Mouse (Mus musculus): ENCODE measurements around the gene Mertk. TPM values are rescaled to one million over a fixed set of nuclear protein-coding genes. Genes with fewer than 3 reads are reported as not detected.
A peak's percentile ranks its signal among the peaks of the same experiment; 100 is the strongest.

The Mertk gene
- total RNA-seq, 2 experiments from 2014 or later: 3.8 to 4.0 TPM

DNA sequence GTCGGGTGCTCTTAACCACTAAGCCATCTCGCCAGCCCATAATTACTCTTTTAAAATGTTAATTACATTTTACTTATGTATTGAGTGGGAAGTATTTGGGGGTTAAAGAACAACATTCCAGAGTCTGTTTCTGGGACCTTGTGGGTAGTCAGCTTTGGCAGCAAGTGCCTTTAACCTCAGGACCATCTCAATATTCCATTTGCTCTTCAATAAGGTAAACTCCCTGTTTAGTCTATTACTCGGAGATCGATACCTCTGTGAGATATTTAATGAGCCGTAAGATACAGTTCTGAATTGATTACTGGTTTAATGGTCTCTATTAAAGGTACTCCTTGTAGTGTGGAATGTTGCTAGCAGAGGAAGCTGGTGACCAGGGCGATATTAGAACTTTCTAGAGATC is 118.2 kb downstream of the Mertk start:
- DNase-seq: no peak
- intact Hi-C loops (cut with DNase I): loop anchor here (2.0 kb wide), 2 partner anchors 118 to 130 kb away; partner anchors contain the start of genes Anapc1 and Mertk

- no peak for DNase-seq
These were observed 118.6 kb downstream of the Mertk start for GRCm38 (mm10) chr2:128817387-128817785.

DNA sequence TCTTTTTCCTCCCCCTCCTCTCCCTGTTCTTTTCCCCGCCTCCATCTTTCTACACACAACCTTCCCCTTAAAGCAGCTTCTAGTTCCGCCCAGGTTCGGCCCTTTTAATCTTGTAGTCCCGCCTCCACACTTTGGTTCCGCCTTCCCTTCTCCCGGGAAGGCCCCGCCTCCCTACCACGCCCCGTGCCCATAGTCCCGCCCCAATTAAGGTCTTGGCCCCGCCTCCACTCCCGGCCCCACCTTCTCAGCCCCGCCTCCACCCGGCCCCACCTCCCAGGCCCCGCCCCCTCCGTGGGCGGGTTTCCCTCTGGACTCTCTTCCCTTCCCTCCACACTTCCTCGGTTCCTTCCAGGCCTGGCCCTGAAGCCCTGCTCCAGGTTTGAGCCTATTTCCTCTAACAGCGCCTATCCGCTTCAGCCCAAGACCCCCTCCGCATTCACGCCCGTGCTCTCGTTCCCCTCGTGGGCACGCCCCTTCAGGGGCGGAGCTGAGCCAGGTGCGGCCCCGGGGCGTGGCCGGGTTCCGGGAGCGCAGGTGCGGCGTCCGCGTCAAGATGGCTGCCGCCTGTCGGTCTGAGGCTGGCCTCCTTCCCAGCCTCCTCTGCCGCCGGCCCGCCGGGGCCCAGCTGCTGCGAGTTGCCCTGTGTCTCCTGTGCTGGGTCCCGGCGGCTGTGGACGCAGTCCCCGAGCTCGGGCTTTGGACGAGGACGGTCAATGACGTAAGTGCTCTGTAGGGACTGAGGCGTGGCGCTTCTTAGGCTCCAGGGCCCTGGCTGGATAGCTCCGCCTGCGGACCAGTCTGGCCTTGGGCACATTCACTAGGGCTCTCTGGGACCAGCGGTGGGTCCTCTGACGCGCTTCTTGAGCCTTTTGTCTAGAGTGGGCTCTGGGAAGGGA is 119.3 kb downstream of the Mertk start, which contains the start of gene Tmem87b:
Gene Tmem87b (plus strand): TSS at position 333 of the 896 bp plus-strand sequence.
- intact Hi-C loops (cut with DNase I): loop anchor here (2.0 kb wide), 2 partner anchors 119 to 131 kb away; partner anchors contain the start of genes Anapc1 and Mertk
- peak; percentile 99 for DNase-seq

More at GRCm38 (mm10) chr2:128817387-128817785, 118.6 kb downstream of the Mertk start:
- intact Hi-C loops (cut with DNase I): loop anchor here (2.0 kb wide), 2 partner anchors 119 to 131 kb away; partner anchors contain the start of genes Anapc1 and Mertk

DNA sequence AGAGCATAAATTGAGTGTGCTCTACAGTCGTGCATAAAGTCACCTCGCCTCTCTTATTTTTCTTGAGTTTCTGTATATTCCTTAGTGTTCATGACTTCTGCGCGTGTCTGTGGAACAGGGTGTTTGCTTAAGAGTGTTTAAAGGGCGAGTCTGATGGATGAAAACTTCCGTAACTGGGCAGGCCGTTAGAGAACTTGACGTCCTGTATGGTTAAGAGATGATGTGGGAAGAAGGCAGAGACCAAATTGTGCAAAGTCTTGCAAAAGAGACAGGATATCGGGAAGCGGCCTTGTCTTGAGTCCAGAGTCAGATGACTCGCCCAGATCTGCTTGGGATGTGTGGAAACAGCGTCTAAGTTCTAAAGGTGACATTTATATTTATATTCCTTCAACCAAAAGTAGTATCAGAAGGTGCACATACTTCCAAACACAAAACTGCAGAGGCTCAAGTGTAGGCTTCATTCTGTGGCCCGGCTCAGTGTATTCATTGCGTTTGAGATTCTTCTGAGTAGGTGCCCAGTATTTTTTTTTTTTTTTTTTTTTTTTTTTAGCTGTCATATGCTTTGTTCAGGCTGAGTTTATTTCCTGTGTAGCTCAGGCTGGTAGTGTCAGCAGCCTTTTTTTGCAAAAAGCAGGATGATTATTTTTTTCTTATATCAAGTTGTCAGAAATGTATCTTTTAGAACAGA is 120.3 kb downstream of the Mertk start:
- intact Hi-C loops (cut with DNase I): no loop called here
- no peak for DNase-seq

DNA sequence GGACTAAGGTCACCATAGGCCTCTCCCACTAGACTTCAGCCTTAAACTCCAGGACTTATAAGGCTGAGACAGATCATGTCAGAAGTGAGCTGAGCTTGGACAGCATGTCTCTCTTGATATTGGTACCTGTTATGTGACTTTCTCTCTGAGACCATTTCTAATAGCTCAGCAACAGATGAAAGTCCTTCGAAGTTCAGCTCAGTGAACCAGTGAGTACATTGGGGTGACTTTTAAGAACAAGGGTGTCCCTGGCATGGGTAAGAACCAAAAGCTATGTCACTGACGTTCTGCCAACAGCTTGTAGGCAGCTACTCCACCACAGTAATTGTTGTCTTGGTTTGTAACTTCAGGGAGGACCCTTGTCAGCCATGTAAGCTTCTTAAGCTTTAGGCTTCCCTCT is 121.9 kb downstream of the Mertk start:
- no peak for DNase-seq
- intact Hi-C loops (cut with DNase I): no loop called here

DNA sequence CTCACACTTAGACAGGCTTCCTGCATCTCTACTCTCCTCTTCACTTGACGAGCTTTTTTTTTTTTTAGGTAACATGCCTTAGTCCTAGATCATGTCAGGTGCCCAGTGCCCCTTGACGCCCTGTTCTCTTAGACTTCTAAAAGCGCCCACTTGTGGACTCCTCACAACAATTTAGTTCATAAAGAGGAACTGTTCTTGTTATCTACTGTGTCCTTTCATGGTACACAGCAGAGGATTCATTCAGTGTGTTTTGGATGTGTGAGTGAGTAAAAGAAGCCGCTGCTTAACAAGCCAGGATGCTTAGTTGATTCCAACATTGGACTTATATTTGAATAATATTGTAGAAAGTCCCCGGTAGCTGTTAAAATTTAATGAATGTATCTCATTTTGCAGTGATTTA is 125.1 kb downstream of the Mertk start:
- intact Hi-C loops (cut with DNase I): no loop called here
- no peak for DNase-seq

- intact Hi-C loops (cut with DNase I): no loop called here
These were observed 129.0 kb downstream of the Mertk start for GRCm38 (mm10) chr2:128827787-128828186.

DNA sequence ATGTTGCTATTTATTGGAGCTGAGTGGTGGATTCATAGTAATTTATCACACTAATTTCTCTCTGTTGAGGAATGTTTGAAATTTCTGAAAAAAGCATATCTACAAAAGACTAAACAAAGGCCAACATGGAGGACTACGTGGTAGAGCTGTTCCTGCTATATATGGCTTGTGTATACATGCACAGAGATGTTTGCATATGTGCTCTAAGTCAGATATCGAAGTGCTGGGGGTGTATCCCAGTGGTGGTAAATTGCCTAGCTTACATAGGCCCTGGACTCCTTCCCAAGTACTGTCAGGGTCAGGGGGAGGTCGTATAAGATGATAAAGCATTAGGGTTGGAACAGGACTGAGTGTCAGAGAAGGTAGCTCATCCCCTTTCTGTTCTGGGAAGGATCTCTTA is 133.9 kb downstream of the Mertk start:
- intact Hi-C loops (cut with DNase I): loop anchor here (10.0 kb wide), 1 partner anchor 208 kb away; no protein-coding TSS in a partner anchor

More at GRCm38 (mm10) chr2:128827787-128828186, 129.0 kb downstream of the Mertk start:
- no peak for DNase-seq

GRCm38 (mm10) chr2:128833035-128833434 is 134.3 kb downstream of the Mertk start:
- intact Hi-C loops (cut with DNase I): loop anchor here (10.0 kb wide), 1 partner anchor 208 kb away; no protein-coding TSS in a partner anchor
- DNase-seq: no peak

More for the DNA sequence above, 133.9 kb downstream of the Mertk start:
- no peak for DNase-seq

DNA sequence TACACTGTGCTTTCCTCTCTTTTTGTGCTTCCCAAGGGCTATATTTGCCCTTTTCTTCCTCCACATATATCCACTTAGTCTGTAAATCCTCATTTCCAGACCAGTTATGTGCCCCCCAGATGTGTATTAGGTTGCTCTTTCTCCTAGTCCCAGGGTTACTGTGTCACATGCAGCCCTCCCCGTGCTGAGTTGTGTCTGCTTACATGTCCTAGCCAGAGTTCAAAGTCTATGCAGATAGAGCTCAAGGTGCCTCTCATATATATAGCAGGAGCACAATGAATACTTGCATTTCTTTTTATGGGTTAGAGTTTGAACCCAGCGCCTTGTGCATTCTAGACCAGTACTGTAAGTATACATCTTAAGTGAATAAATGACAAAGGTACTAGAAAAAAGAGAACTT is 134.7 kb downstream of the Mertk start:
- intact Hi-C loops (cut with DNase I): loop anchor here (10.0 kb wide), 1 partner anchor 209 kb away; no protein-coding TSS in a partner anchor

DNA sequence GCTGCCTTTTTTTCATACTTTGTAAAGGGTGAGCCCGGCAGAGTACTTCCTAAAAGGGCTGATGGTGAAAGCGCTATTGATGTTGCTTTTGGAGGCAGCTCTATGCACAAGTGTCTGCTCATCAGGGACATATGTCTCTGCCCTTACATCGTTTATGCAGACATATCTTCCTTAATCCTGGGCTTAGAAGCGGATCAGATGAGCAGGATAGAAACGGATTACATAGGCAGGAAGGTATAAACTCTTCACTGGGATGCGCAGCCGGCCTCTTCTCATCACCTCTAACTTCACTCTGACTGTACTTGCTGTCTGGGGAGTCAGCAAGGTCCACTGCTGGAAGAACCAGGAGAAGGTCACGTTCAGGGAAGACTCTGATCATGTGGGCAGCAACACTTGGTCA is 138.8 kb downstream of the Mertk start:
- intact Hi-C loops (cut with DNase I): loop anchor here (10.0 kb wide), 1 partner anchor 213 kb away; no protein-coding TSS in a partner anchor
- no peak for DNase-seq

More for the DNA sequence above, 134.7 kb downstream of the Mertk start:
- DNase-seq: no peak

DNA sequence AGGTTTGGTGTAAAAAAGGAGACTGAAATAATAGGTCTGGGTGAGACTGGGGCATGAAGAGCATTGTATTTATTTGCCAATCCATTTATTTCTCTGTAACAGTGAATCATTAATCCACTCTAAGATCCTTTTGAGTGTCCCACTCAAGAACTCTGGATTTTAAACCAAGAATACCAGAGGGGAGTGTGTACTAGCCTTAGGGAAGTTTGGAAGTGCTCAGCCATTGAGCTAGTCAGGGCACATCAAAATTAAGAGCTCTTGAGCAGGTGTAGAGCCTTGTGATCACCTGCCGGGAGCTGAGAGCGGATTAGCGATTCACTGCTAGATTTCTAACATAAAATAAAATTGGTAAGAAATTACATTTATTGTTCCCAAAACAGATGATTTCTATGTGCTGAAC is 139.9 kb downstream of the Mertk start:
- no peak for DNase-seq
- intact Hi-C loops (cut with DNase I): loop anchor here (10.0 kb wide), 1 partner anchor 214 kb away; no protein-coding TSS in a partner anchor

- DNase-seq: no peak
- intact Hi-C loops (cut with DNase I): loop anchor here (10.0 kb wide), 1 partner anchor 215 kb away; no protein-coding TSS in a partner anchor
These were observed 140.7 kb downstream of the Mertk start for GRCm38 (mm10) chr2:128839501-128839900.

DNA sequence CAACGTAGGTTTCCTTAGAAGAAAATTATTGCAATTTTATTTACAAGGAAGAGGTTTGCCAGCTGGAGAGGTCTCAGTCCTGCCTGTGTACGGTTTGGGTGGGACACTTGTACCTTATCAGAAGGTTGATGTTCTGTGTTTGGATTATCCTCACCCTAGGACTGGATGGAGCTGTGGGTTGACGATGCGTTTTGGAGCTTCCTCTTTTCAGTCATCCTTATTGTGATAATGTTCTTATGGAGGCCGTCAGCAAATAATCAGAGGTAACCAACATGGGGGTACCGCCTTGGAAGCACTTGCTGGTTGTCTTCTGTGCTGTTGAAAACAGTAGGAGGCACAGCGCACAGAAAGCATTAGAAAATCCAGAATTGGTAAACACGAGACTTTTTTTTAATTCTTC is 143.7 kb downstream of the Mertk start:
- intact Hi-C loops (cut with DNase I): loop anchor here (10.0 kb wide), 1 partner anchor 262 kb away; the partner anchor contains the start of gene Polr1b
- no peak for DNase-seq

DNA sequence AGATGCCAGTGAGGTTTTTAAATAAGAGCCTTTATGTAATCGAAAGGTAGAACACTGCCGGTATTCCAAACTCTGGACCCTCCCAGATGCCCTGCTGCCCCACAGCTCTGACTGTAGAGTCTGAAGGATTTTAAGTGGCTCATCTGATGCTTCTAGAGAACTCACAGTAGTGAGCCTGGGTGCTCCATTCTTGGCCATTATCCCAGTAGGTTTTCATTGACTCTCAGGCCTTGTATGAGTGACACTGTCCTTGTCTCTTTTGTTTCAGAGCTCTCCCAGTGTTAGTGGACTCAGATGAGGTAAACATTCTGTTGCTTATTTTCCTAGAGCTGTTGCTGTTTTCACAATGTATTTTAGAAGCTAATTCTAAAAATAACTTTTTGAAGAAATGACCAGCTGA is 151.3 kb downstream of the Mertk start:
- intact Hi-C loops (cut with DNase I): loop anchor here (10.0 kb wide), 1 partner anchor 405 kb away; no protein-coding TSS in a partner anchor
- no peak for DNase-seq

Other genes with a start within 250 kb of the Mertk start
- not detected for gene Spdye4c, start 107.7 kb upstream of the Mertk start, total RNA-seq (2021)
- 100 to 1,000 TPM in 1 of 2 experiments, 10 to 100 TPM in 1; 94.2 to 102 TPM for gene Anapc1, start 11.6 kb upstream of the Mertk start, total RNA-seq (2021)
- 10 to 100 TPM; 32.0 to 33.4 TPM for gene Tmem87b, start 119.2 kb downstream of the Mertk start, total RNA-seq (2021)
- 1 to 10 TPM; 3.3 to 4.4 TPM for gene Fbln7, start 164.0 kb downstream of the Mertk start, total RNA-seq (2021)
- 10 to 100 TPM in 1 of 2 experiments, 1 to 10 TPM in 1; 9.0 to 10.3 TPM for gene Zc3h8, start 245.1 kb downstream of the Mertk start, total RNA-seq (2021)

Data from left cerebral cortex, postnatal 4 days (tissue).